Mouse (Mus musculus) cerebellum, adult 9-10 months (tissue): Measurements from ENCODE around the gene Aifm3.
A peak's percentile ranks its signal among the peaks of the same experiment; 100 is the strongest.
"Not testable (repeated sequence)": the region's sequence is repeated elsewhere in the genome, so short reads cannot be mapped to it uniquely, and the experiment has no call there.

Experiments
- DNase-seq: peaks from one replicate; pipeline ENCODE4 v3.0.0; 2022

The Aifm3 gene

GRCm38 (mm10) chr16:17502681-17503080, 13.3 kb downstream of the Aifm3 start:
- DNase-seq = no peak

GRCm38 (mm10) chr16:17507018-17507552, 17.7 kb downstream of the Aifm3 start:
- no peak for DNase-seq

- DNase-seq = not testable (repeated sequence)
Observed at GRCm38 (mm10) chr16:17508031-17508430, 18.6 kb downstream of the Aifm3 start.

GRCm38 (mm10) chr16:17508546-17509239, 19.3 kb downstream of the Aifm3 start, which contains the start of gene Lztr1:
Lztr1 (plus strand) TSS chr16:17508688.
- DNase-seq = peak; percentile 90

- no peak for DNase-seq
Observed at GRCm38 (mm10) chr16:17509240-17509597, 19.8 kb downstream of the Aifm3 start.

GRCm38 (mm10) chr16:17510143-17510542, 20.7 kb downstream of the Aifm3 start:
- DNase-seq = no peak

GRCm38 (mm10) chr16:17510686-17511085, 21.3 kb downstream of the Aifm3 start:
- DNase-seq = no peak

GRCm38 (mm10) chr16:17511431-17511830, 22.0 kb downstream of the Aifm3 start:
- DNase-seq = no peak

- DNase-seq = no peak
Observed at GRCm38 (mm10) chr16:17518910-17519309, 29.5 kb downstream of the Aifm3 start.

GRCm38 (mm10) chr16:17524156-17524555, 34.7 kb downstream of the Aifm3 start:
- DNase-seq = peak; percentile 2

- peak; percentile 4 for DNase-seq
Observed at GRCm38 (mm10) chr16:17525524-17525923, 36.1 kb downstream of the Aifm3 start.

- DNase-seq = peak; percentile 1
Observed at GRCm38 (mm10) chr16:17526223-17526622, 36.8 kb downstream of the Aifm3 start.

- peak; percentile 6 for DNase-seq
Observed at GRCm38 (mm10) chr16:17527606-17528005, 38.2 kb downstream of the Aifm3 start.

- no peak for DNase-seq
Observed at GRCm38 (mm10) chr16:17528276-17528675, 38.9 kb downstream of the Aifm3 start.

- DNase-seq = no peak
Observed at GRCm38 (mm10) chr16:17529981-17530586, 40.7 kb downstream of the Aifm3 start.

- peak; percentile 95 for DNase-seq
Observed at GRCm38 (mm10) chr16:17530640-17531288, 41.4 kb downstream of the Aifm3 start, which contains the start of gene Thap7. Thap7 (minus strand) TSS chr16:17531136.

GRCm38 (mm10) chr16:17532271-17532670, 42.9 kb downstream of the Aifm3 start:
- DNase-seq = peak; percentile 54

GRCm38 (mm10) chr16:17532676-17533329, 43.4 kb downstream of the Aifm3 start:
- no peak for DNase-seq

- no peak for DNase-seq
Observed at GRCm38 (mm10) chr16:17536584-17536983, 47.2 kb downstream of the Aifm3 start.

GRCm38 (mm10) chr16:17542632-17543031, 53.2 kb downstream of the Aifm3 start:
- no peak for DNase-seq

- DNase-seq = no peak
Observed at GRCm38 (mm10) chr16:17552837-17553236, 63.4 kb downstream of the Aifm3 start.

GRCm38 (mm10) chr16:17553910-17554685, 64.7 kb downstream of the Aifm3 start:
- DNase-seq = no peak
